Mouse (Mus musculus) intestine, embryonic 14.5 days (tissue): Measurements from ENCODE around the gene Mrpl46. TPM values are rescaled to one million over a fixed set of nuclear protein-coding genes. Genes with fewer than 3 reads are reported as not detected.

Source experiments
- ATAC-seq: fragments of 200-750 bp; cut with Nextera tagmentation; replicated peaks from 2 replicates; pipeline ENCODE4 v1.8.0; 2017; ENCODE audit warnings: low read depth, moderate number of reproducible peaks, moderate TSS enrichment, moderate library complexity; ENCODE audit not compliant: low FRiP score, low TSS enrichment
- DNase-seq: peaks from one replicate; pipeline ENCODE4 v3.0.0-alpha.2; 2018; ENCODE audit warnings: low spot score
- H3K27ac ChIP-seq: fragments of 300-500 bp; sonication (generic); 2 replicates; pipeline ENCODE4 v1.5.1; 2014; ENCODE audit warnings: low read depth, mild to moderate bottlenecking, control low read depth
- H3K27me3 ChIP-seq: fragments of 300-500 bp; sonication (generic); replicated peaks from 2 replicates; pipeline ENCODE4 v1.6.1; 2014; ENCODE audit warnings: low read length, control low read depth; ENCODE audit not compliant: control insufficient read depth, insufficient read depth
- H3K36me3 ChIP-seq: fragments of 300-500 bp; sonication (generic); 2 replicates; pipeline ENCODE4 v1.6.1; 2014; ENCODE audit warnings: low read length, control low read depth; ENCODE audit not compliant: control insufficient read depth, insufficient read depth
- H3K4me1 ChIP-seq: fragments of 300-500 bp; sonication (generic); replicated peaks from 2 replicates; pipeline ENCODE4 v1.6.1; 2014; ENCODE audit warnings: low read length, control low read depth, mixed read lengths; ENCODE audit not compliant: control insufficient read depth, insufficient read depth
- H3K4me2 ChIP-seq: fragments of 300-500 bp; sonication (generic); 2 replicates; pipeline ENCODE4 v1.6.1; 2014; ENCODE audit warnings: low read length
- H3K4me3 ChIP-seq: fragments of 300-500 bp; sonication (generic); 2 replicates; pipeline ENCODE4 v1.5.1; 2014; ENCODE audit warnings: low read depth, low read length, control low read depth, mixed read lengths
- H3K9ac ChIP-seq: fragments of 300-500 bp; sonication (generic); 2 replicates; pipeline ENCODE4 v1.6.1; 2014; ENCODE audit warnings: mild to moderate bottlenecking, low read length
- H3K9me3 ChIP-seq: fragments of 300-500 bp; sonication (generic); 2 replicates; pipeline ENCODE4 v1.6.1; 2016; ENCODE audit warnings: low read length, control low read depth; ENCODE audit not compliant: control insufficient read depth
- WGBS: fragments of 180-500 bp; shearing (Covaris S2); extraction: QIAGEN DNeasy Blood & Tissue Kit; methylation state at CpG from one replicate; pipeline ENCODE4 v1.1.7; 2014; 5-methylcytosine and 5-hydroxymethylcytosine counted together
- polyA plus RNA-seq: library from polyadenylated mRNA; unstranded; fragments of >200 nt; fragmentation: Nextera tagmentation; extraction: Ambion mirVana; gene quantifications from 2 replicates; pipeline ENCODE4 v1.2.1, GENCODE M21; 2014

The Mrpl46 gene
- polyA plus RNA-seq, result 82.0 and 85.4 TPM in 2 replicates

GRCm38 (mm10) chr7:78782639-78783581 is at the start of gene Mrpl46, which contains the start of gene Mrps11:
Gene Mrpl46, minus strand, starts transcription at chr7:78783531.
Gene Mrps11, plus strand, starts transcription at chr7:78783119.
- ATAC-seq (peak; percentile 97), DNase-seq (peak; percentile 91)
- Histone ChIP-seq H3K4me2 (peak within 1 kb of the TSS; percentile 94), H3K4me3 (peak within 1 kb of the TSS; percentile 99), H3K4me1 (peaks cover 14% of the 10 kb centered on the region), H3K9me3 (no peaks in the 10 kb centered on the region), H3K9ac (peak within 1 kb of the TSS; percentile 84), H3K27ac (peak within 1 kb of the TSS; percentile 54), H3K27me3 (no peaks in the 10 kb centered on the region), H3K36me3 (peaks cover 39% of the 10 kb centered on the region)
- WGBS, result under 1% methylated on average over 44 of the region's 44 CpGs

DNA sequence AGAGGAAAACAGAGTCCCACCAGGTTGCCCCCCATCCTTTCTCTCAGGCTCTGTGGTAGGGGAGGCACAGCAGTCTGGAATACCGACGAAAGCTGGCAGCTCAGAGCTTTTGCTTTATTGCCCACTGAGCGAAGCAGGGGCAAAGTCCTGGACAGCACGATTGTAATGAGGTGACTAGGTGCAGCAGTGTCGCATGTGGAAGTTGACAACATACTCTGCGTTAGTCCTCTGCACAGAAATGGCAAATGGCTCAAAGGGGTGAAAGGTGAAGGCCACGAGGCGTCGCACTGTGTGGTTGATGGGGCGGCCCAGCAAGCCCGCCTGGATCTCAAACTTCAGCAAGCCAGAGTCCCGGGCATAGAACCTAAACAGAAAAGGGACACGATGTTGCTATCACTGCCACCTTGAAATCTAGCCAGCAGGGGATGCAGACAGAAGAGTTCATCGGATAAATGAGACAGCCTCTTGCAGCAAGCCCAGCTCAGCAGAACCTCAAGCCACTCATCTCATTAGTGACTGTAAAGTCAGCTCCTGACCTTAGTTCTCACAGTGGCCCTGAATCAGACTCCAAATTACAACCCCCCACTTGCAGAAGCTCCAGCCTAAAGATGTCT is 44.5 kb upstream of the Mrpl46 start:
- ATAC-seq, result peak; percentile 66; the same call in 1 of the 2 replicates
- H3K9ac ChIP-seq, result no peak overlapping the region
- 64% methylated on average over 14 of the region's 14 CpGs for WGBS
- no peak overlapping the region for H3K4me3 ChIP-seq
- no peaks in the 10 kb centered on the region for H3K4me1 ChIP-seq
- H3K9me3 ChIP-seq, result no peaks in the 10 kb centered on the region
- no peak overlapping the region for H3K4me2 ChIP-seq
- no peak overlapping the region for H3K27ac ChIP-seq
- DNase-seq, result peak; percentile 55
- H3K36me3 ChIP-seq, result peaks cover 46% of the 10 kb centered on the region
- no peaks in the 10 kb centered on the region for H3K27me3 ChIP-seq

GRCm38 (mm10) chr7:78826682-78827385 is 43.5 kb upstream of the Mrpl46 start:
- no peak overlapping the region for H3K4me3 ChIP-seq
- no peaks in the 10 kb centered on the region for H3K27me3 ChIP-seq
- H3K36me3 ChIP-seq, result peaks cover 48% of the 10 kb centered on the region
- H3K9me3 ChIP-seq, result no peaks in the 10 kb centered on the region
- ATAC-seq (0 out of 2 replicates have a peak, but pooled peaks have one; percentile 43), DNase-seq (peak; percentile 56)
- 37% methylated on average over 9 of the region's 9 CpGs for WGBS
- H3K4me2 ChIP-seq, result no peak overlapping the region
- no peak overlapping the region for H3K27ac ChIP-seq
- H3K4me1 ChIP-seq, result no peaks in the 10 kb centered on the region
- H3K9ac ChIP-seq, result no peak overlapping the region

- no peak overlapping the region for H3K4me2 ChIP-seq
- no peaks in the 10 kb centered on the region for H3K4me1 ChIP-seq
- H3K9me3 ChIP-seq, result no peaks in the 10 kb centered on the region
- no peaks in the 10 kb centered on the region for H3K27me3 ChIP-seq
- 78% methylated on average over 12 of the region's 12 CpGs for WGBS
- no peak overlapping the region for H3K27ac ChIP-seq
- ATAC-seq (no peak), DNase-seq (no peak)
- H3K4me3 ChIP-seq, result no peak overlapping the region
- no peak overlapping the region for H3K9ac ChIP-seq
- H3K36me3 ChIP-seq, result peaks cover 6% of the 10 kb centered on the region
These were observed 35.0 kb upstream of the Mrpl46 start for GRCm38 (mm10) chr7:78818336-78818735.

DNA sequence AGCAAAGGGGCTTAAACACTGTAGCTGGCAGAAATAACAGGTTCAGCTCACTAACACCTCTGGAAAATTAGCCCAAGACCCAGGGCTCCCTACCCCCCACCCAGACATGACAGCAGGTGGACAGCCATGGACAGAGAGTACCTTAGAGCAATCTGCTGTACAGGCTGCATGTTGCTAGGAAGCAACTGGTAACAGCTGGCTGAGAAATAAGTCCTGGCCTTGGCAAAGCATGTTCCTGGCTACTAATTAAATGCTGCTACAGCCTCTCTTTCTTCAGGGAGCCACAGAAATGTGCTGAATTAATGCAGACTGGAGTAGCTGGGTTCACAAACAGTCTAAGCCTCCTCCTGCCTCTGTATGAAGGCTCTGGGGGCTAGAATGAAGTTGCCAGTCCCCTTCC is 31.4 kb upstream of the Mrpl46 start:
- Histone ChIP-seq H3K36me3 (no peaks in the 10 kb centered on the region), H3K4me1 (no peaks in the 10 kb centered on the region)
- DNase-seq, result no peak

GRCm38 (mm10) chr7:78813791-78814190 is 30.5 kb upstream of the Mrpl46 start:
- Histone ChIP-seq H3K27me3 (no peaks in the 10 kb centered on the region), H3K4me2 (no peak overlapping the region), H3K4me3 (no peak overlapping the region), H3K9ac (no peak overlapping the region), H3K9me3 (no peaks in the 10 kb centered on the region), H3K36me3 (no peaks in the 10 kb centered on the region), H3K4me1 (no peaks in the 10 kb centered on the region), H3K27ac (no peak overlapping the region)
- no peak for ATAC-seq
- 89% methylated on average over 6 of the region's 6 CpGs for WGBS
- no peak for DNase-seq

More for the DNA sequence above, 31.4 kb upstream of the Mrpl46 start:
- Histone ChIP-seq H3K4me3 (no peak overlapping the region), H3K4me2 (no peak overlapping the region), H3K27ac (no peak overlapping the region), H3K27me3 (no peaks in the 10 kb centered on the region), H3K9ac (no peak overlapping the region), H3K9me3 (no peaks in the 10 kb centered on the region)
- no peak for ATAC-seq

DNA sequence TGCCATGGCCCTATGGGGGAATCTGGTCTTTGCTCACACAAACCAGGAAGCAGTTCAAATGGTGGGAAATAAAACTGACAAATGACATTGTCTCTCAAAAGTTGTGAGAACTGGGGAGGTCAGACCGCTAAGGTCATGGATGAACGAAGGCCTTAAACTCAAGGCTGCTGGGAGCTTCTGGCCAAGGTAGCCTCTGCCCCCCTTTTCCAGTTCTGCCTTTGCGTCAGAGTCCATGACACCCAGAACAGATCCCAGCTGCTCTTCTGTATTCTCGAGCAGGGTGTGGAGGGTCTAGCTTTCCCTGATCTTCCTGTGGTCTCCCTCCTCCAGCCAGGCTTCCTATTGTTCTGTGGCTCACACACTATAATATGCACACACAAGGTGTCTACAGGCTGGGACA is 23.9 kb upstream of the Mrpl46 start:
- Histone ChIP-seq H3K4me2 (no peak overlapping the region), H3K4me1 (no peaks in the 10 kb centered on the region), H3K9ac (no peak overlapping the region), H3K9me3 (no peaks in the 10 kb centered on the region), H3K4me3 (no peak overlapping the region), H3K27me3 (no peaks in the 10 kb centered on the region), H3K36me3 (no peaks in the 10 kb centered on the region), H3K27ac (no peak overlapping the region)
- WGBS, result 50% methylated on average over 4 of the region's 4 CpGs
- ATAC-seq (no peak), DNase-seq (no peak)

- no peaks in the 10 kb centered on the region for H3K27me3 ChIP-seq
- ATAC-seq, result no peak
- no peak overlapping the region for H3K4me2 ChIP-seq
- H3K9me3 ChIP-seq, result no peaks in the 10 kb centered on the region
- H3K27ac ChIP-seq, result no peak overlapping the region
- no peak overlapping the region for H3K4me3 ChIP-seq
- H3K36me3 ChIP-seq, result no peaks in the 10 kb centered on the region
- WGBS, result 80% methylated on average over 3 of the region's 3 CpGs
- H3K4me1 ChIP-seq, result no peaks in the 10 kb centered on the region
- no peak for DNase-seq
- no peak overlapping the region for H3K9ac ChIP-seq
These were observed 20.5 kb upstream of the Mrpl46 start for GRCm38 (mm10) chr7:78803841-78804240.
